Mouse (Mus musculus) midbrain, embryonic 14.5 days (tissue): ENCODE results near the gene Mfsd6. TPM values are rescaled to one million over a fixed set of nuclear protein-coding genes. Genes with fewer than 3 reads are reported as not detected.
A peak's percentile ranks its signal among the peaks of the same experiment; 100 is the strongest.

ENCODE experiments used
- ATAC-seq: fragments of 200-750 bp; cut with Nextera tagmentation; 2 replicates; pipeline ENCODE4 v1.8.0; 2017; ENCODE audit warnings: moderate number of reproducible peaks, moderate library complexity; ENCODE audit not compliant: low FRiP score, low TSS enrichment
- DNase-seq: peaks from one replicate; pipeline ENCODE4 v3.0.0-alpha.2; 2015
- H3K27ac ChIP-seq: fragments of 300-500 bp; sonication (generic); replicated peaks from 2 replicates; pipeline ENCODE4 v1.5.1; 2014; ENCODE audit warnings: mild to moderate bottlenecking, low read depth, low read length, moderate library complexity
- H3K27me3 ChIP-seq: fragments of 300-500 bp; sonication (generic); 2 replicates; pipeline ENCODE4 v1.6.1; 2014; ENCODE audit warnings: low read length, control low read depth, mixed read lengths; ENCODE audit not compliant: control insufficient read depth, insufficient read depth
- H3K36me3 ChIP-seq: fragments of 300-500 bp; sonication (generic); 2 replicates; pipeline ENCODE4 v1.6.1; 2014; ENCODE audit warnings: low read length, control low read depth; ENCODE audit not compliant: control insufficient read depth, insufficient read depth
- H3K4me1 ChIP-seq: fragments of 300-500 bp; sonication (generic); 2 replicates; pipeline ENCODE4 v1.6.1; 2014; ENCODE audit warnings: mild to moderate bottlenecking, antibody characterized with exemption, low read length, control low read depth; ENCODE audit not compliant: control insufficient read depth, insufficient read depth
- H3K4me2 ChIP-seq: fragments of 300-500 bp; sonication (generic); 2 replicates; pipeline ENCODE4 v1.6.1; 2014; ENCODE audit warnings: mild to moderate bottlenecking, low read length, moderate library complexity
- H3K4me3 ChIP-seq: fragments of 300-500 bp; sonication (generic); replicated peaks from 2 replicates; pipeline ENCODE4 v1.5.1; 2014; ENCODE audit warnings: low read depth, low read length
- H3K9ac ChIP-seq: fragments of 300-500 bp; sonication (generic); replicated peaks from 2 replicates; pipeline ENCODE4 v1.6.1; 2014; ENCODE audit warnings: mild to moderate bottlenecking, low read length, moderate library complexity
- H3K9me3 ChIP-seq: fragments of 300-500 bp; sonication (generic); 2 replicates; pipeline ENCODE4 v1.6.1; 2016; ENCODE audit warnings: low read length, control low read depth, mixed read lengths; ENCODE audit not compliant: control insufficient read depth
- WGBS: fragments of 180-500 bp; shearing (Covaris S2); extraction: QIAGEN DNeasy Blood & Tissue Kit; methylation state at CpG from one replicate; pipeline ENCODE4 v1.1.7; 2014; 5-methylcytosine and 5-hydroxymethylcytosine counted together
- polyA plus RNA-seq: library from polyadenylated mRNA; unstranded; fragments of >200 nt; fragmentation: Nextera tagmentation; extraction: Ambion mirVana; gene quantifications from 2 replicates; pipeline ENCODE4 v1.2.1, GENCODE M21; 2014

The Mfsd6 gene
- polyA plus RNA-seq, 1 experiment from 2014 or later: 12.0 TPM

DNA sequence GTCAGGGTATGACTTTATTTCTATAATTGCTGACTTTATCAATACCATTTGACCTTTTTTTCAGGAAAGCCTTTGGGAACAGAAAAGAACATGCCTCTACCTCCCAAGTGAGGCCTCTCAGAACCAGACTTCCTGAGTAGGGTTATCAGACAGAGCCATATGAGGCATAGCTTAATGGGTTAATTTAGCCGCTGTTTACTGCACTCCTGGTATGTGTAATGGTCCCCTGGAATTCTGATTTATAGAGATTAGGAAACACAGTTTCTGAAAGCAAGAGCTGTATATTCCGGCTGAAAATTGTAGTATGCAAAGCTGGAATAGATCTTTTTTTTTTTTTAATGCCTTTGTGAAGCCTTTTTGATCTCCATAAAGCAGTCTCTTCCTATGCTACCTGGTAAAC lies 67.0 kb downstream of the Mfsd6 start:
- no peak overlapping the region for H3K9ac ChIP-seq
- H3K27ac ChIP-seq: no peak overlapping the region
- no peak overlapping the region for H3K4me2 ChIP-seq
- no peaks in the 10 kb centered on the region for H3K9me3 ChIP-seq
- H3K4me1 ChIP-seq: no peaks in the 10 kb centered on the region
- H3K27me3 ChIP-seq: no peaks in the 10 kb centered on the region
- H3K36me3 ChIP-seq: peaks cover 28% of the 10 kb centered on the region
- H3K4me3 ChIP-seq: no peak overlapping the region
- 93% methylated on average over 2 of the region's 2 CpGs for WGBS
- ATAC-seq: no peak
- no peak for DNase-seq

DNA sequence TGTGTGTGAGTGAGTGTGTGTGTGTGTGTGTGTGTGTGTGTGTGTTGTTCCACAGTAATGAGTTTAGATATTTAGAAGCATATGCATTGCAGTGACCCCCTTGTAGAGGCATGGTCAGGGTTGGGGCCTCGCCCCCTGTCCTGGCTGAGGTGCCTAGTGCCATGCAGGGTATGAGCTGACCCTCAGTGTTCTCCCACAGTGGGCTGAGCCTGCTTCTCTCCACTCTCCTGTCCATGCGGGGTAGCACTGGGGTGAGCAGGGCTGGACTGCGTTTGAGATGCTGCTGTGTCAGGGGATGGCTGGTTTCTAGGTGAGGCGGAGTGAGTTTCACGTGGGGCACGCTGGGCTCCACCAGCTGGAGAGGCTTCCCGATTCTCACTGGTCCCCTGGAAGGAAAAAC lies 69.1 kb downstream of the Mfsd6 start:
- ATAC-seq (no peak), DNase-seq (no peak)
- 93% methylated on average over 7 of the region's 7 CpGs for WGBS
- Histone ChIP-seq H3K4me2 (no peak overlapping the region), H3K36me3 (peaks cover 28% of the 10 kb centered on the region), H3K9ac (no peak overlapping the region), H3K27me3 (no peaks in the 10 kb centered on the region), H3K4me1 (no peaks in the 10 kb centered on the region), H3K27ac (no peak overlapping the region), H3K9me3 (no peaks in the 10 kb centered on the region), H3K4me3 (no peak overlapping the region)

DNA sequence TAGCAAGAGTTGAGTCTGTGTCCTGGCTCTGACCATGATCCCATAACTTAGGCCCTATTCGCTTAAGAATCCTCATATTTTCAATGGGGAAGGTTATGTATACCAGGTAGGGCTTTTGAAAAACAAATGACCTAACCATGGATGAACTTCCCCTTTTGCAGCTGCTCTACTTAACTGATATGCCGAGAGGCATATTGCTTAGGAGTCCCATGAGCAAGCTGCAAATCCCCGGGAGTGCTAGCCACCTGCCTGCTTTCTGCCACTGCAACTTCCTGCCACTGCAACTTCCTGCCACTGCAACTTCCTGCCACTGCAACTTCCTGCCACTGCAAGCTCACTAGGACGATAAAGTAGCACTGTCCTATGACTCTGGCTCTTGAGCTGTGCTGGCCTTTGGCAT lies 72.1 kb downstream of the Mfsd6 start:
- Histone ChIP-seq H3K27ac (no peak overlapping the region), H3K4me1 (no peaks in the 10 kb centered on the region), H3K9me3 (no peaks in the 10 kb centered on the region), H3K4me2 (no peak overlapping the region), H3K4me3 (no peak overlapping the region), H3K9ac (no peak overlapping the region), H3K27me3 (no peaks in the 10 kb centered on the region), H3K36me3 (peaks cover 24% of the 10 kb centered on the region)
- DNase-seq (no peak), ATAC-seq (no peak)
- WGBS: 89% methylated on average over 4 of the region's 4 CpGs

DNA sequence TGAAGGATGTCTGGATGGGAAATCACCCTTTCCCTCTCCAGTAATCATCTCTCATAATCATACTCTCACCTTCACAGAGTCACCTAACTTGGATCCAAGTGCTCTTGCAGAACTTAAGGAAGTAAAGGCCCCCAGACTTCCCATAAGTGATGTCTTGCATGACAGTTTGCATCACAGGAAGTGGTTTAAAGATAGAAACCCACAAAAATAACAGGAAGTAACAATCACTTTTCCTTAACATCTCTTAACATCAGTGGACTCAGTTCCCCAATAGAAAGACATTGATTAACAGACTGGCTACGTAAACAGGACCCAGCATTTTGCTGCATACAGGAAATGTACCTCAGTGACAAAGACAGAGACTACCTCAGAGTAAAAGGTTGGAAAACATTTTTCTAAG lies 73.9 kb downstream of the Mfsd6 start:
- ATAC-seq (no peak), DNase-seq (no peak)
- Histone ChIP-seq H3K27me3 (no peaks in the 10 kb centered on the region), H3K27ac (no peak overlapping the region), H3K36me3 (peaks cover 26% of the 10 kb centered on the region), H3K4me3 (no peak overlapping the region), H3K4me2 (no peak overlapping the region), H3K4me1 (no peaks in the 10 kb centered on the region), H3K9ac (no peak overlapping the region), H3K9me3 (no peaks in the 10 kb centered on the region)
- WGBS: 95% methylated on average over 1 of the region's 1 CpGs

DNA sequence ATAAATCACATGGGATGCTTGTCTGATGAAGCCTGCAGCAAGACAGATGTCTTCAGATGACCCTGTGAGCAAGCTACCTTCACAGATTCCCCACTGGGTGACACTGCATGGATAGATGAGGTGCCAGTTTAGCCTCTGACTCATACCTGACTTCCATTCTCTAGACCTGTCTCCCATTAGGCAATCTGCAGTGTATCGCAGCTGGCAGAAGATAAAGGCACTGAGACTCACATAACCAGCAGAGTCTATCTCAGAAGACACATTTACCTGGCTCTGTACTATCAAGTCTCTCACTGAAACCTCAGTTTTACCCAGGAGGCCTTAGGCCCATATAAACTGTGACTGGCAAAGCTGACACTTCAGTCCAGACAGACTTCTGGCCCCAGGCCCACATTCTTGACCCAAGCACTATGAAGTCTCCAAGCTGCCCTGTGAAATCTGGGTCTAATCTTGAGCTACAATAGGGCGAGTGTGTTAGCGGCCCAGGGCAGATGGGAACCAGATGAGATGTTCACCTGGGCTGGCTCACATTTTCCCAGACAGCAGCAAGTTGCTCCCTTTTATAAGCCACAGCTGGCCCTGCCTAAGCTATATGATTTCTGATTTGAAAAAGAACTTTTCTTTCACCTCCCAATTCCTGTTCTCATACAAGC lies 74.5 kb downstream of the Mfsd6 start:
- DNase-seq (no peak), ATAC-seq (no peak)
- no peak overlapping the region for H3K27ac ChIP-seq
- H3K36me3 ChIP-seq: peaks cover 20% of the 10 kb centered on the region
- no peak overlapping the region for H3K4me3 ChIP-seq
- no peak overlapping the region for H3K4me2 ChIP-seq
- H3K4me1 ChIP-seq: no peaks in the 10 kb centered on the region
- no peak overlapping the region for H3K9ac ChIP-seq
- H3K27me3 ChIP-seq: no peaks in the 10 kb centered on the region
- no peaks in the 10 kb centered on the region for H3K9me3 ChIP-seq
- 95% methylated on average over 3 of the region's 3 CpGs for WGBS

DNA sequence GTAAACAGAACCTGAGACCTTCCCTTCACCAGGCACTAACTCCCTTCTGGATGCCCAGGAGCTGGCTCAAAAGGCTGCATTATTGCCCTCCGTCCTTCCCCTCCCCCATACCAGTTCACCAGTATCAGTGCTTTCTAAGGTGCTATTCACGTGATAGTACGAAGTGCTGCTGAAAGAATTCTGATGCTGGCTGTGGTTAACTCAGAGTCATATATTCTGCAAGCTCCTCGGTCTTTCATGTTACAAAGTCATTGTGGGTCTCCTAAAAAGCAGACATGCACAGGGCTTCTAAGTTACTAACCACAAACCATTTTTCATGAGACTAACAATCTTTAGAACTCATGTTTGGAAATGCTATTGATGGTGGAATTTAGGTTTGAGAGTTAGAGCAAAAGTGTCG lies 77.2 kb downstream of the Mfsd6 start:
- DNase-seq: no peak
- 94% methylated on average over 5 of the region's 5 CpGs for WGBS

DNA sequence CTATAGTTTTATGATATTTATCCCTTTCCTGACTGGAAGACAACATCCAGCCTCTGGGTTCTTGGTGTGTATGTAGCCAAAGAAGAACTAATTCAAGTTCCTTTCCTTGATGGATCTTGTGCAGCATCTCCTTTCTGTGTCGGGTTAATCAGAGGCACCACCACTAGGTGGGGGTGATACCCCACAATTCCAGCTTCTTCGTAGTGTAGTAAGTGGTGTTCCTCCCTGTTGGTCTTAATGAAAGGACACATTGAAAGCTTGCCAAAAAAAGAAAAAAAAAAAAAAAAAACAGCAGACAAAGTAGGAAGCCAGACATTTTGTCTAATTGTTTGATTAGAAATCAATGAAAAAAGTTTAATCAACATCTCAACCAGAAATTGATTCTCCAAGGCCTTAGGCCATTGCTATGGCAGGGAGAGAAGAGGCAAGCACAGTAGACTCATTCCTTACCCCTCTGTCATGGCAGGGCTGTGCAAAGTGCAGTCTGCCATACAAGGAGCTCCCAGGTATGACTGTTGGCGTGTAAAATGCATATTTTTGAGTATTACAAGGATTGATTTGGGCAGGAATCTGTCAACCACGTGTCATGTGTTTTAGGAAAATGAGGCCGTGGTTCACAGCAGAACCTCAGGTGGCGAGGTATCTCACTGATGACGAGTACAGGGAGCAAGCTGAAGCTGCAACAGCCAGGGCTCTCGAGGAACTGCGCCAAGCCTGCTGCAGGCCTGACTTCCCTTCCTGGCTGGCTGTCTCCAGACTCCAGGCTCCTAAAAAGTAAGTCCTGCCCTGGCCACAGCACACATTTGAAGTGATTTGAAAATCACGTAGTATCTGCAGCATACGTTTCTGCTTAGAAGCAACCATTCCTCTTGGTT lies 78.9 kb downstream of the Mfsd6 start:
- WGBS: 84% methylated on average over 11 of the region's 11 CpGs
- Histone ChIP-seq H3K9ac (no peak overlapping the region), H3K27me3 (no peaks in the 10 kb centered on the region), H3K4me1 (no peaks in the 10 kb centered on the region), H3K4me2 (no peak overlapping the region), H3K9me3 (no peaks in the 10 kb centered on the region), H3K4me3 (no peak overlapping the region), H3K27ac (no peak overlapping the region), H3K36me3 (peaks cover 28% of the 10 kb centered on the region)
- DNase-seq: peak; percentile 86
- ATAC-seq: peak; percentile 80; the same call in 1 of the 2 replicates

More for the DNA sequence above, 77.2 kb downstream of the Mfsd6 start:
- Histone ChIP-seq H3K4me1 (no peaks in the 10 kb centered on the region), H3K4me3 (no peak overlapping the region), H3K9ac (no peak overlapping the region), H3K4me2 (no peak overlapping the region), H3K9me3 (no peaks in the 10 kb centered on the region), H3K27me3 (no peaks in the 10 kb centered on the region), H3K36me3 (peaks cover 28% of the 10 kb centered on the region), H3K27ac (no peak overlapping the region)
- no peak for ATAC-seq

DNA sequence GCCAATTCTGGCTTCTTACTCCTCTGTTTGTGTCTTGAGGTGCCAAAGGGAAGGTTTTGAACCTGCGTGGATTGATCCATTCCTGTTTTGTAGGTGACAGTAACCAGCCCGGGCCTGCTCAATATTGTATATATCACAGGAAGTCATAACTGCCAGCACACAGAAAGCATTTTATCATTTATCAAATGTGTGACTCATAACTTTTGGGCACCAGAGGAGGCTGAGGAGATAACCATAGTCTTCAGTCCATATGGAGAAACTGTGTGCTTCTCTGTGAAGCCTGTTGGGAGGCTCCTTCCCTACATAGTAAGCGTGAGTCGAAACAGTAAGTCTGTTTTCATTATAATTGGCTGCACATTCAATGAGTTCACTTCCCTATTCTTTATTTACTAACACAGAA lies 86.5 kb downstream of the Mfsd6 start:
- 94% methylated on average over 4 of the region's 4 CpGs for WGBS
- no peak for ATAC-seq
- no peak overlapping the region for H3K4me3 ChIP-seq
- H3K4me1 ChIP-seq: no peaks in the 10 kb centered on the region
- H3K27ac ChIP-seq: no peak overlapping the region
- H3K9ac ChIP-seq: no peak overlapping the region
- H3K27me3 ChIP-seq: no peaks in the 10 kb centered on the region
- H3K36me3 ChIP-seq: peaks cover 28% of the 10 kb centered on the region
- no peak overlapping the region for H3K4me2 ChIP-seq
- H3K9me3 ChIP-seq: no peaks in the 10 kb centered on the region
- DNase-seq: no peak

DNA sequence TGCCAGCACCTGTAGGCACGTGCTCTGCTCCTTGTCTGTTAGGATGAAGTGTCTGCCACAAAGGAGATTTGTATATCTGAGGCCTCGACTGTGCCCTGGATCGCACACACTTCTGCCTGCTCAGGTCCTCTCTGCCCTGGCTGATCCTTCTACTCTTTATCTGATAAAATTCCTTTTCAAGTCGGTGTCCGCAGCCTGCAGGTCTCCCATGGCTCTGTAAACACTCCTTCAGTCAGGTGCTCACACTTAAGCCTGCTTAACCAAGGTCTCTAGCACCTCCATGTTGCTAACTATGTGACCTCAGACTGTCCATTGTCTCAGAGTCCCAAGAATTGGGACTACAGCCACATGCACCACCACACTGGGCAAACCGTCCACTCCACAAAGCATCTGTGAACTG lies 87.0 kb downstream of the Mfsd6 start:
- no peak overlapping the region for H3K9ac ChIP-seq
- no peaks in the 10 kb centered on the region for H3K9me3 ChIP-seq
- H3K4me2 ChIP-seq: no peak overlapping the region
- no peaks in the 10 kb centered on the region for H3K4me1 ChIP-seq
- H3K27me3 ChIP-seq: no peaks in the 10 kb centered on the region
- H3K36me3 ChIP-seq: peaks cover 26% of the 10 kb centered on the region
- DNase-seq (no peak), ATAC-seq (no peak)
- H3K27ac ChIP-seq: no peak overlapping the region
- H3K4me3 ChIP-seq: no peak overlapping the region
- 94% methylated on average over 6 of the region's 6 CpGs for WGBS
